Mouse (Mus musculus): Measurements from ENCODE around the gene Glrx5.

Glrx5 gene

GRCm38 (mm10) chr12:105032147-105032831, at the start of gene Glrx5:
Gene Glrx5 (plus strand): TSS chr12:105032688.
- in situ Hi-C loops (cut with MboI; ENCODE audit: low pct_unique_long_range_greater_than_20kb in 1 of 2, low sequenced_read_pairs in 2 of 2, unreplicated experiment in 1 of 2): loop anchor here in 1 of 2 experiments (25.0 kb wide), 1 partner anchor 405 kb away; no protein-coding TSS in a partner anchor

- in situ Hi-C loops (cut with MboI; ENCODE audit: low pct_unique_long_range_greater_than_20kb in 1 of 2, low sequenced_read_pairs in 2 of 2, unreplicated experiment in 1 of 2): no loop called here
These were observed 49.0 kb upstream of the Glrx5 start for GRCm38 (mm10) chr12:104983476-104983875.

GRCm38 (mm10) chr12:104985088-104985487, 47.4 kb upstream of the Glrx5 start:
- in situ Hi-C loops (cut with MboI; ENCODE audit: low pct_unique_long_range_greater_than_20kb in 1 of 2, low sequenced_read_pairs in 2 of 2, unreplicated experiment in 1 of 2): no loop called here

- in situ Hi-C loops (cut with MboI; ENCODE audit: low pct_unique_long_range_greater_than_20kb in 1 of 2, low sequenced_read_pairs in 2 of 2, unreplicated experiment in 1 of 2): no loop called here
These were observed 46.5 kb upstream of the Glrx5 start for GRCm38 (mm10) chr12:104986001-104986400.

GRCm38 (mm10) chr12:104986781-104987180, 45.7 kb upstream of the Glrx5 start:
- in situ Hi-C loops (cut with MboI; ENCODE audit: low pct_unique_long_range_greater_than_20kb in 1 of 2, low sequenced_read_pairs in 2 of 2, unreplicated experiment in 1 of 2): no loop called here

GRCm38 (mm10) chr12:104987936-104988335, 44.6 kb upstream of the Glrx5 start:
- in situ Hi-C loops (cut with MboI; ENCODE audit: low pct_unique_long_range_greater_than_20kb in 1 of 2, low sequenced_read_pairs in 2 of 2, unreplicated experiment in 1 of 2): no loop called here

- in situ Hi-C loops (cut with MboI; ENCODE audit: low pct_unique_long_range_greater_than_20kb in 1 of 2, low sequenced_read_pairs in 2 of 2, unreplicated experiment in 1 of 2): no loop called here
These were observed 41.6 kb upstream of the Glrx5 start for GRCm38 (mm10) chr12:104990741-104991454.

- in situ Hi-C loops (cut with MboI; ENCODE audit: low pct_unique_long_range_greater_than_20kb in 1 of 2, low sequenced_read_pairs in 2 of 2, unreplicated experiment in 1 of 2): no loop called here
These were observed 40.3 kb upstream of the Glrx5 start for GRCm38 (mm10) chr12:104992123-104992741.

- in situ Hi-C loops (cut with MboI; ENCODE audit: low pct_unique_long_range_greater_than_20kb in 1 of 2, low sequenced_read_pairs in 2 of 2, unreplicated experiment in 1 of 2): no loop called here
These were observed 39.6 kb upstream of the Glrx5 start for GRCm38 (mm10) chr12:104992838-104993237.

GRCm38 (mm10) chr12:104995259-104995876, 37.1 kb upstream of the Glrx5 start:
- in situ Hi-C loops (cut with MboI; ENCODE audit: low pct_unique_long_range_greater_than_20kb in 1 of 2, low sequenced_read_pairs in 2 of 2, unreplicated experiment in 1 of 2): no loop called here

- in situ Hi-C loops (cut with MboI; ENCODE audit: low pct_unique_long_range_greater_than_20kb in 1 of 2, low sequenced_read_pairs in 2 of 2, unreplicated experiment in 1 of 2): no loop called here
These were observed 36.3 kb upstream of the Glrx5 start for GRCm38 (mm10) chr12:104996012-104996728.

GRCm38 (mm10) chr12:104997159-104997558, 35.3 kb upstream of the Glrx5 start:
- in situ Hi-C loops (cut with MboI; ENCODE audit: low pct_unique_long_range_greater_than_20kb in 1 of 2, low sequenced_read_pairs in 2 of 2, unreplicated experiment in 1 of 2): no loop called here

- in situ Hi-C loops (cut with MboI; ENCODE audit: low pct_unique_long_range_greater_than_20kb in 1 of 2, low sequenced_read_pairs in 2 of 2, unreplicated experiment in 1 of 2): no loop called here
These were observed 34.7 kb upstream of the Glrx5 start for GRCm38 (mm10) chr12:104997641-104998293.

GRCm38 (mm10) chr12:104998541-104998940, 33.9 kb upstream of the Glrx5 start:
- in situ Hi-C loops (cut with MboI; ENCODE audit: low pct_unique_long_range_greater_than_20kb in 1 of 2, low sequenced_read_pairs in 2 of 2, unreplicated experiment in 1 of 2): no loop called here

- in situ Hi-C loops (cut with MboI; ENCODE audit: low pct_unique_long_range_greater_than_20kb in 1 of 2, low sequenced_read_pairs in 2 of 2, unreplicated experiment in 1 of 2): no loop called here
These were observed 33.3 kb upstream of the Glrx5 start for GRCm38 (mm10) chr12:104999171-104999570.

GRCm38 (mm10) chr12:105000487-105001283, 31.8 kb upstream of the Glrx5 start:
- in situ Hi-C loops (cut with MboI; ENCODE audit: low pct_unique_long_range_greater_than_20kb in 1 of 2, low sequenced_read_pairs in 2 of 2, unreplicated experiment in 1 of 2): no loop called here

GRCm38 (mm10) chr12:105001317-105001716, 31.2 kb upstream of the Glrx5 start:
- in situ Hi-C loops (cut with MboI; ENCODE audit: low pct_unique_long_range_greater_than_20kb in 1 of 2, low sequenced_read_pairs in 2 of 2, unreplicated experiment in 1 of 2): no loop called here
